Mouse (Mus musculus) erythroblast, embryonic 14.5 days (primary cell): ENCODE data around the gene Adamtsl1.

Source experiments
- GATA1 ChIP-seq: IDR thresholded peaks from 2 replicates; pipeline ENCODE4 v1.6.1; 2012; ENCODE audit warnings: low read length, inconsistent platforms, mixed read lengths
- TAL1 ChIP-seq: IDR thresholded peaks from 3 replicates; pipeline ENCODE4 v1.6.1; 2012; ENCODE audit warnings: low read length, inconsistent platforms, mixed read lengths

DNA sequence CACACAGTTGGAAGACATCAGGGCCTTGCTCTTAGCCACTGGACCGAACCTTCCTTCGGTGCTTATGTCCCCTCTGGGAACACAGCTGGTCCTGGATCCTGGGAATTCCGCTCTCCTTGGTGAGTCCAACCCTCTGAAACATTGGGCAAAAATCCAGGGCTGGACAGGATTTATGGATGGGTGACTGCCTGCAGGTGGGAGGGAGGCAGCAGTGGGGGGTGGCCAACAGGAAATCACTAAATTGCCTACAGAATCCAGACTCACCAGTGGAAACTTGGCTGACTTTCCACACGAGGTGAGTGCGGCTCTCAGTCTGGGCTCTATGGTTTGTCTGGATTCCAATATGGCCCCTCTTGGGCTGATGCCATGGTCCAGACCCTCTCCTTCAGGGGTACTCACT lies 874.5 kb downstream of the Adamtsl1 start:
- no peak for TF ChIP-seq GATA1
- TF ChIP-seq TAL1, result no peak
